Comparison of ENCODE assay signal across 10 mouse cellular contexts in genomic region chr6:120585118-120585940, GRCm38 (mm10). TPM values are rescaled to one million over a fixed set of nuclear protein-coding genes. Genes with fewer than 3 reads are reported as not detected.
DNase-seq lines count a peak whose midpoint lies in the region; ATAC-seq and TF ChIP-seq lines count a peak whose summit lies in the region.
"Had no signal": no experiment of that assay in that cellular context is flagged by ENCODE, and none has a peak within 500 bp of the region (broad histone marks: within the 10 kb centered on the region; RNA-seq: fewer than 3 reads in every experiment).

No protein-coding gene starts in this region.

- no peak overlapping the region for H3K4me2 ChIP-seq in hindbrain, embryonic 15.5 days
- H3K4me2 ChIP-seq in hindbrain, embryonic 11.5 days (replicated peaks; ENCODE audit: low read depth, low read length), result no peak overlapping the region
- no peak overlapping the region for H3K4me2 ChIP-seq in CH12.LX (ENCODE audit: insufficient read depth, low read depth, poor library complexity, severe bottlenecking)
- H3K4me2 ChIP-seq in midbrain, embryonic 13.5 days (replicated peaks), result no peak overlapping the region
- H3K4me2 ChIP-seq: heart, embryonic 13.5 days; lung, embryonic 15.5 days had no signal

- peaks cover 18% of the 10 kb centered on the region for H3K4me1 ChIP-seq in hindbrain, embryonic 15.5 days (replicated peaks)
- peaks cover 3% of the 10 kb centered on the region; the same call in 1 of the 2 replicates for H3K4me1 ChIP-seq in hindbrain, embryonic 11.5 days (replicated peaks; ENCODE audit: control insufficient read depth, insufficient read depth, low read length)
- H3K4me1 ChIP-seq in CH12.LX (ENCODE audit: control insufficient read depth in 1 of 2, insufficient read depth in 2 of 2), result peaks cover 12 to 55% of the 10 kb centered on the region in 2 experiments
- H3K4me1 ChIP-seq in embryonic facial prominence, embryonic 10.5 days, result peaks cover 21% of the 10 kb centered on the region
- peaks cover 17% of the 10 kb centered on the region for H3K4me1 ChIP-seq in midbrain, embryonic 13.5 days (replicated peaks)

- ATAC-seq in hindbrain, embryonic 15.5 days (ENCODE audit: low FRiP score, low read depth), result peak; percentile 74; the same call in 1 of the 2 replicates
- ATAC-seq in hindbrain, embryonic 11.5 days (ENCODE audit: low FRiP score), result no peak
- no peak for ATAC-seq in midbrain, embryonic 13.5 days

- H3K4me3 ChIP-seq in hindbrain, embryonic 15.5 days, result no peak overlapping the region
- H3K4me3 ChIP-seq in hindbrain, embryonic 11.5 days (ENCODE audit: low read depth, low read length), result no peak overlapping the region
- no peak overlapping the region for H3K4me3 ChIP-seq in CH12.LX (replicated peaks in 1 of 3; ENCODE audit: low read depth in 2 of 3, low read length in 2 of 3, poor library complexity in 1 of 3)
- H3K4me3 ChIP-seq in embryonic facial prominence, embryonic 10.5 days, result no peak overlapping the region
- H3K4me3 ChIP-seq in midbrain, embryonic 13.5 days (replicated peaks), result no peak overlapping the region
- H3K4me3 ChIP-seq: heart, embryonic 13.5 days; lung, embryonic 15.5 days had no signal

- peak; percentile 58; the same call in 1 of the 2 replicates for TF ChIP-seq EP300 in CH12.LX (IDR thresholded peaks at IDR 0.05; ENCODE audit: low read length)

- DNase-seq in hindbrain, embryonic 11.5 days (ENCODE audit: low spot score), result no peak
- peak; percentile 47 for DNase-seq in CH12.LX (ENCODE audit: extremely low read depth)
- DNase-seq in embryonic facial prominence, embryonic 10.5 days (ENCODE audit: low spot score), result no peak
- DNase-seq in frontal cortex, adult 2 months (ENCODE audit: extremely low spot score in 1 of 2, low spot score in 1 of 2), result no peak
- no peak for DNase-seq in left cerebral cortex, adult 18-20 months (ENCODE audit: low spot score in 2 of 2)

- peak overlapping the region; percentile 60; the same call in 1 of the 2 replicates for H3K27ac ChIP-seq in hindbrain, embryonic 15.5 days (replicated peaks)
- H3K27ac ChIP-seq in hindbrain, embryonic 11.5 days (ENCODE audit: low read depth, low read length), result no peak overlapping the region
- H3K27ac ChIP-seq in CH12.LX (ENCODE audit: insufficient read depth, low read depth), result no peak overlapping the region
- peak overlapping the region; percentile 62; the same call in 1 of the 2 replicates for H3K27ac ChIP-seq in embryonic facial prominence, embryonic 10.5 days (replicated peaks)
- H3K27ac ChIP-seq in midbrain, embryonic 13.5 days, result peak overlapping the region; percentile 22
- H3K27ac ChIP-seq: heart, embryonic 13.5 days; lung, embryonic 15.5 days had no signal

- no peaks in the 10 kb centered on the region for H3K79me2 ChIP-seq in CH12.LX (replicated peaks; ENCODE audit: control insufficient read depth, extremely low read depth, insufficient read depth, poor library complexity, severe bottlenecking)

- dilution Hi-C loops in CH12.LX (cut with MboI; ENCODE audit: extremely low pct_ligation_motif_present, extremely low pct_unique_long_range_greater_than_20kb, low sequenced_read_pairs), result no loop called here

- H3K9me3 ChIP-seq in hindbrain, embryonic 15.5 days, result no peaks in the 10 kb centered on the region
- no peaks in the 10 kb centered on the region for H3K9me3 ChIP-seq in hindbrain, embryonic 11.5 days (ENCODE audit: control insufficient read depth, low read length)
- H3K9me3 ChIP-seq in CH12.LX (replicated peaks; ENCODE audit: low read length), result no peaks in the 10 kb centered on the region
- no peaks in the 10 kb centered on the region for H3K9me3 ChIP-seq in embryonic facial prominence, embryonic 10.5 days
- no peaks in the 10 kb centered on the region for H3K9me3 ChIP-seq in midbrain, embryonic 13.5 days
- H3K9me3 ChIP-seq: G1E; heart, embryonic 13.5 days; lung, embryonic 15.5 days had no signal

- TF ChIP-seq POLR2A in CH12.LX (IDR thresholded peaks at IDR 0.05; ENCODE audit: low read depth, low read length), result no peak

- WGBS in hindbrain, embryonic 15.5 days, result 35% methylated on average over 9 of the region's 9 CpGs
- 48% methylated on average over 9 of the region's 9 CpGs for WGBS in hindbrain, embryonic 11.5 days
- 45% methylated on average over 9 of the region's 9 CpGs for WGBS in embryonic facial prominence, embryonic 10.5 days
- 40% methylated on average over 9 of the region's 9 CpGs for WGBS in midbrain, embryonic 13.5 days

- no peaks in the 10 kb centered on the region for H3K27me3 ChIP-seq in hindbrain, embryonic 15.5 days
- no peaks in the 10 kb centered on the region for H3K27me3 ChIP-seq in hindbrain, embryonic 11.5 days (ENCODE audit: control insufficient read depth, insufficient read depth, low read length)
- no peaks in the 10 kb centered on the region for H3K27me3 ChIP-seq in CH12.LX (replicated peaks)
- no peaks in the 10 kb centered on the region for H3K27me3 ChIP-seq in embryonic facial prominence, embryonic 10.5 days (replicated peaks; ENCODE audit: low read depth, poor library complexity, severe bottlenecking)
- no peaks in the 10 kb centered on the region for H3K27me3 ChIP-seq in midbrain, embryonic 13.5 days
- H3K27me3 ChIP-seq: heart, embryonic 13.5 days; lung, embryonic 15.5 days had no signal

- H3K9ac ChIP-seq in hindbrain, embryonic 15.5 days, result no peak overlapping the region
- no peak overlapping the region for H3K9ac ChIP-seq in hindbrain, embryonic 11.5 days (ENCODE audit: low read depth, low read length)
- H3K9ac ChIP-seq in CH12.LX (ENCODE audit: insufficient read depth, low read depth), result no peak overlapping the region
- H3K9ac ChIP-seq in midbrain, embryonic 13.5 days (replicated peaks), result no peak overlapping the region
- H3K9ac ChIP-seq: heart, embryonic 13.5 days; lung, embryonic 15.5 days had no signal

- H3K36me3 ChIP-seq in hindbrain, embryonic 15.5 days, result no peaks in the 10 kb centered on the region
- H3K36me3 ChIP-seq in hindbrain, embryonic 11.5 days (ENCODE audit: control insufficient read depth, insufficient read depth, low read length), result no peaks in the 10 kb centered on the region
- H3K36me3 ChIP-seq in CH12.LX (replicated peaks in 1 of 2; ENCODE audit: control insufficient read depth in 1 of 2, insufficient read depth in 1 of 2, low read length in 1 of 2), result no peaks in the 10 kb centered on the region
- no peaks in the 10 kb centered on the region for H3K36me3 ChIP-seq in embryonic facial prominence, embryonic 10.5 days (replicated peaks)
- no peaks in the 10 kb centered on the region for H3K36me3 ChIP-seq in midbrain, embryonic 13.5 days
- H3K36me3 ChIP-seq: G1E; heart, embryonic 13.5 days; lung, embryonic 15.5 days had no signal

- TF ChIP-seq CTCF in CH12.LX (conservative IDR thresholded peaks at IDR 0.05 in 1 of 2, IDR thresholded peaks at IDR 0.05 in 1 of 2; ENCODE audit: low read depth in 2 of 2, low read length in 2 of 2), result no peak

- no peak for TF ChIP-seq RAD21 in CH12.LX (IDR thresholded peaks at IDR 0.05; ENCODE audit: low read depth, low read length)

- in situ Hi-C loops in CH12.LX (cut with MboI; ENCODE audit: low pct_ligation_motif_present, low pct_unique_long_range_greater_than_20kb, low sequenced_read_pairs), result no loop called here

TF ChIP-seq in CH12.LX, 34 proteins besides CTCF, POLR2A, EP300 and RAD21 (continues in another document):
- no peak for TF ChIP-seq ZC3H11A (IDR thresholded peaks at IDR 0.05; ENCODE audit: low read depth, low read length)
- no peak for TF ChIP-seq ELF1 (IDR thresholded peaks at IDR 0.05; ENCODE audit: low read depth, low read length)
- no peak for TF ChIP-seq CHD1 (IDR thresholded peaks at IDR 0.05; ENCODE audit: low read depth, low read length)
- TF ChIP-seq TBP (conservative IDR thresholded peaks at IDR 0.05; ENCODE audit: low read depth, low read length), result no peak
- no peak for TF ChIP-seq MXI1 (IDR thresholded peaks at IDR 0.05; ENCODE audit: low read depth, low read length)
- TF ChIP-seq ZMIZ1 (IDR thresholded peaks at IDR 0.05; ENCODE audit: low read depth, low read length), result no peak
- TF ChIP-seq MAZ (IDR thresholded peaks at IDR 0.05; ENCODE audit: low read depth, low read length), result no peak
- no peak for TF ChIP-seq TCF12 (IDR thresholded peaks at IDR 0.05; ENCODE audit: low read depth, low read length)
- no peak for TF ChIP-seq MAFK (IDR thresholded peaks at IDR 0.05; ENCODE audit: insufficient replicate concordance, low read length)
- TF ChIP-seq SMC3 (IDR thresholded peaks at IDR 0.05; ENCODE audit: low read depth, low read length), result no peak
- no peak for TF ChIP-seq JUN (IDR thresholded peaks at IDR 0.05; ENCODE audit: insufficient read depth, low read depth, low read length)
- peak; percentile 46 for TF ChIP-seq BHLHE40 (IDR thresholded peaks at IDR 0.05; ENCODE audit: low read depth, low read length)
- peak; percentile 53; the same call in 1 of the 2 replicates for TF ChIP-seq IRF4 (IDR thresholded peaks at IDR 0.05; ENCODE audit: low read depth, low read length)
- no peak for TF ChIP-seq USF1 (IDR thresholded peaks at IDR 0.05; ENCODE audit: low read depth, low read length)
- no peak for TF ChIP-seq POLR2AphosphoS2 (IDR thresholded peaks at IDR 0.05; ENCODE audit: low read depth, low read length)
- peak; percentile 55; the same call in 1 of the 2 replicates for TF ChIP-seq ZNF384 (IDR thresholded peaks at IDR 0.05; ENCODE audit: low read depth, low read length)
- no peak for TF ChIP-seq NELFE (IDR thresholded peaks at IDR 0.05; ENCODE audit: low read depth, low read length)
- TF ChIP-seq JUND (conservative IDR thresholded peaks at IDR 0.05; ENCODE audit: low read depth, low read length), result no peak
- peak; percentile 93 for TF ChIP-seq MYC (IDR thresholded peaks at IDR 0.05; ENCODE audit: low read depth, low read length)
- TF ChIP-seq E2F4 (IDR thresholded peaks at IDR 0.05; ENCODE audit: insufficient replicate concordance, low read depth, low read length), result no peak
- TF ChIP-seq ETS1 (conservative IDR thresholded peaks at IDR 0.05; ENCODE audit: low read depth, low read length), result no peak; the same call in 1 of the 2 replicates
- TF ChIP-seq USF2 (conservative IDR thresholded peaks at IDR 0.05; ENCODE audit: low read depth, low read length), result no peak
- TF ChIP-seq CHD2 (IDR thresholded peaks at IDR 0.05; ENCODE audit: low read length), result peak; percentile 28; the same call in 1 of the 2 replicates

RNA-seq across cellular contexts. Expression of gene Hdhd5, which starts 54.2 kb away (rescaled TPM):
- polyA plus RNA-seq in hindbrain, embryonic 15.5 days (2015; fragmentation: Nextera tagmentation; extraction: Ambion mirVana), result 15.4 and 15.6 TPM in 2 replicates
- polyA plus RNA-seq in hindbrain, embryonic 11.5 days (2014; fragmentation: Nextera tagmentation; extraction: Ambion mirVana), result 12.9 and 13.8 TPM in 2 replicates
- total RNA-seq in CH12.LX (2012; rRNA removed), result 20.9 and 21.5 TPM in 2 replicates
- total RNA-seq in CH12.LX (2014; rRNA removed), result 11.4 and 12.5 TPM in 2 replicates
- polyA plus RNA-seq in CH12.LX (2012; ENCODE audit: insufficient read length, low read depth), result 10.9 and 12.4 TPM in 2 replicates
- 22.9 and 24.0 TPM in 2 replicates for polyA plus RNA-seq in embryonic facial prominence, embryonic 10.5 days (2016; fragmentation: Nextera tagmentation; extraction: Ambion mirVana)
- polyA plus RNA-seq in midbrain, embryonic 13.5 days (2015; fragmentation: Nextera tagmentation; extraction: Ambion mirVana), result 14.5 and 15.3 TPM in 2 replicates
- 43.0 and 48.3 TPM in 2 replicates for polyA plus RNA-seq in frontal cortex, adult 2 months (2012; rRNA removed)
- 10 to 100 TPM; 32.3 to 35.3 TPM for total RNA-seq in left cerebral cortex, adult 18-20 months (2021)

Comparison
In these comparisons a context has a peak if more than half of its experiments do, and no peak if none do; other contexts are left out.
1. H3K27ac ChIP-seq: peak in hindbrain, embryonic 15.5 days (single experiment), embryonic facial prominence, embryonic 10.5 days (single experiment) and midbrain, embryonic 13.5 days (single experiment); none in hindbrain, embryonic 11.5 days (single experiment) and CH12.LX (single experiment).